Mouse (Mus musculus) ES-E14 (cell line): ENCODE data around the gene Fam20a.

ENCODE experiments used
- CHD2 ChIP-seq: IDR thresholded peaks from 2 replicates; pipeline ENCODE4 v1.6.1; 2014; ENCODE audit warnings: mild to moderate bottlenecking, low read depth, low read length, inconsistent platforms
- HCFC1 ChIP-seq: IDR thresholded peaks from 2 replicates; pipeline ENCODE4 v1.6.1; 2012; ENCODE audit warnings: low read length, inconsistent platforms, borderline replicate concordance; ENCODE audit not compliant: insufficient read depth
- MAFK ChIP-seq: IDR thresholded peaks from 2 replicates; pipeline ENCODE4 v1.6.1; 2014; ENCODE audit warnings: mild to moderate bottlenecking, low read depth, low read length, inconsistent platforms; ENCODE audit not compliant: insufficient read depth
- ZC3H11A ChIP-seq: IDR thresholded peaks from 2 replicates; pipeline ENCODE4 v1.6.1; 2012; ENCODE audit warnings: low read depth, mild to moderate bottlenecking, inconsistent platforms, low read length, borderline replicate concordance
- ZNF384 ChIP-seq: IDR thresholded peaks from 2 replicates; pipeline ENCODE4 v1.6.1; 2012; ENCODE audit warnings: low read depth, low read length, inconsistent platforms

- TF ChIP-seq CHD2 (no peak), ZNF384 (no peak), MAFK (no peak), ZC3H11A (no peak), HCFC1 (no peak)
Observed at GRCm38 (mm10) chr11:109673741-109674140, 48.3 kb downstream of the Fam20a start.
